Mouse (Mus musculus): ENCODE results near the gene Rpa1. TPM values are rescaled to one million over a fixed set of nuclear protein-coding genes. Genes with fewer than 3 reads are reported as not detected.
"Not testable (repeated sequence)": the region's sequence is repeated elsewhere in the genome, so short reads cannot be mapped to it uniquely, and the experiment has no call there.

Gene Rpa1
- 98.3 and 104 TPM in 2 replicates for polyA plus RNA-seq (2011; ENCODE audit: insufficient read length, low read depth, missing spikeins)

GRCm38 (mm10) chr11:75348199-75348889 lies at the start of gene Rpa1, which contains the start of gene Smyd4:
Rpa1 (minus strand) TSS chr11:75348324.
Smyd4 (plus strand) TSS chr11:75348433.
- peak within 1 kb of the TSS; percentile 85 for H3K4me3 ChIP-seq (ENCODE audit: insufficient read depth, low read length)
- H3K27ac ChIP-seq (ENCODE audit: insufficient read depth, low read length) = no peak within 1 kb of the TSS
- no peaks in the 10 kb centered on the region for H3K4me1 ChIP-seq (ENCODE audit: control insufficient read depth, insufficient read depth, low read length)
- TF ChIP-seq POLR2A (IDR thresholded peaks at IDR 0.05; ENCODE audit: low read depth, low read length) = peak; percentile 58
- no peak for TF ChIP-seq CTCF (IDR thresholded peaks at IDR 0.05; ENCODE audit: borderline replicate concordance, insufficient read depth, low read length)

- Histone ChIP-seq H3K4me3 (ENCODE audit: insufficient read depth, low read length) (no peak overlapping the region), H3K4me1 (ENCODE audit: control insufficient read depth, insufficient read depth, low read length) (peaks cover 15% of the 10 kb centered on the region), H3K27ac (ENCODE audit: insufficient read depth, low read length) (no peak overlapping the region)
- TF ChIP-seq CTCF (IDR thresholded peaks at IDR 0.05; ENCODE audit: borderline replicate concordance, insufficient read depth, low read length) = no peak
- TF ChIP-seq POLR2A (IDR thresholded peaks at IDR 0.05; ENCODE audit: low read depth, low read length) = no peak
These were observed 49.3 kb upstream of the Rpa1 start for GRCm38 (mm10) chr11:75397452-75397851.

- H3K27ac ChIP-seq (ENCODE audit: insufficient read depth, low read length) = no peak overlapping the region
- H3K4me1 ChIP-seq (ENCODE audit: control insufficient read depth, insufficient read depth, low read length) = peaks cover 13% of the 10 kb centered on the region
- no peak overlapping the region for H3K4me3 ChIP-seq (ENCODE audit: insufficient read depth, low read length)
- TF ChIP-seq CTCF (IDR thresholded peaks at IDR 0.05; ENCODE audit: borderline replicate concordance, insufficient read depth, low read length) = no peak
- TF ChIP-seq POLR2A (IDR thresholded peaks at IDR 0.05; ENCODE audit: low read depth, low read length) = no peak
These were observed 47.5 kb upstream of the Rpa1 start for GRCm38 (mm10) chr11:75395611-75396010.

GRCm38 (mm10) chr11:75383529-75383928 lies 35.4 kb upstream of the Rpa1 start:
- H3K4me1 ChIP-seq (ENCODE audit: control insufficient read depth, insufficient read depth, low read length); H3K4me3 ChIP-seq (ENCODE audit: insufficient read depth, low read length): not testable (repeated sequence)
- peak overlapping the region; percentile 77 for H3K27ac ChIP-seq (ENCODE audit: insufficient read depth, low read length)

GRCm38 (mm10) chr11:75378786-75379185 lies 30.7 kb upstream of the Rpa1 start:
- not testable (repeated sequence) for H3K27ac ChIP-seq (ENCODE audit: insufficient read depth, low read length); H3K4me3 ChIP-seq (ENCODE audit: insufficient read depth, low read length); H3K4me1 ChIP-seq (ENCODE audit: control insufficient read depth, insufficient read depth, low read length)

GRCm38 (mm10) chr11:75377125-75377524 lies 29.0 kb upstream of the Rpa1 start:
- TF ChIP-seq CTCF (IDR thresholded peaks at IDR 0.05; ENCODE audit: borderline replicate concordance, insufficient read depth, low read length) = no peak
- no peak for TF ChIP-seq POLR2A (IDR thresholded peaks at IDR 0.05; ENCODE audit: low read depth, low read length)
- no peak overlapping the region for H3K4me3 ChIP-seq (ENCODE audit: insufficient read depth, low read length)

GRCm38 (mm10) chr11:75355475-75355874 lies 7.4 kb upstream of the Rpa1 start:
- Histone ChIP-seq H3K4me3 (ENCODE audit: insufficient read depth, low read length) (no peak overlapping the region), H3K4me1 (ENCODE audit: control insufficient read depth, insufficient read depth, low read length) (no peaks in the 10 kb centered on the region), H3K27ac (ENCODE audit: insufficient read depth, low read length) (peak overlapping the region; percentile 36; the same call in 1 of the 2 replicates)
- TF ChIP-seq POLR2A (IDR thresholded peaks at IDR 0.05; ENCODE audit: low read depth, low read length) (no peak), CTCF (IDR thresholded peaks at IDR 0.05; ENCODE audit: borderline replicate concordance, insufficient read depth, low read length) (no peak)

More at GRCm38 (mm10) chr11:75377125-75377524, 29.0 kb upstream of the Rpa1 start:
- no peaks in the 10 kb centered on the region for H3K4me1 ChIP-seq (ENCODE audit: control insufficient read depth, insufficient read depth, low read length)
- H3K27ac ChIP-seq (ENCODE audit: insufficient read depth, low read length) = no peak overlapping the region

GRCm38 (mm10) chr11:75351225-75351624 lies 3.1 kb upstream of the Rpa1 start:
- Histone ChIP-seq H3K4me3 (ENCODE audit: insufficient read depth, low read length) (no peak overlapping the region), H3K27ac (ENCODE audit: insufficient read depth, low read length) (no peak overlapping the region), H3K4me1 (ENCODE audit: control insufficient read depth, insufficient read depth, low read length) (no peaks in the 10 kb centered on the region)
- TF ChIP-seq POLR2A (IDR thresholded peaks at IDR 0.05; ENCODE audit: low read depth, low read length) (no peak), CTCF (IDR thresholded peaks at IDR 0.05; ENCODE audit: borderline replicate concordance, insufficient read depth, low read length) (no peak)

- Histone ChIP-seq H3K4me3 (ENCODE audit: insufficient read depth, low read length) (peak overlapping the region; percentile 64), H3K4me1 (ENCODE audit: control insufficient read depth, insufficient read depth, low read length) (no peaks in the 10 kb centered on the region), H3K27ac (ENCODE audit: insufficient read depth, low read length) (no peak overlapping the region)
- TF ChIP-seq POLR2A (IDR thresholded peaks at IDR 0.05; ENCODE audit: low read depth, low read length) = no peak
- TF ChIP-seq CTCF (IDR thresholded peaks at IDR 0.05; ENCODE audit: borderline replicate concordance, insufficient read depth, low read length) = no peak
These were observed 752 bp upstream of the Rpa1 start for GRCm38 (mm10) chr11:75348890-75349261.

- TF ChIP-seq CTCF (IDR thresholded peaks at IDR 0.05; ENCODE audit: borderline replicate concordance, insufficient read depth, low read length) (no peak), POLR2A (IDR thresholded peaks at IDR 0.05; ENCODE audit: low read depth, low read length) (no peak)
- H3K4me3 ChIP-seq (ENCODE audit: insufficient read depth, low read length) = peak overlapping the region; percentile 85
These were observed 528 bp downstream of the Rpa1 start for GRCm38 (mm10) chr11:75347596-75347995.

More at GRCm38 (mm10) chr11:75347596-75347995, 528 bp downstream of the Rpa1 start:
- Histone ChIP-seq H3K4me1 (ENCODE audit: control insufficient read depth, insufficient read depth, low read length) (no peaks in the 10 kb centered on the region), H3K27ac (ENCODE audit: insufficient read depth, low read length) (no peak overlapping the region)
